Mouse (Mus musculus): Measurements from ENCODE around the gene Akap4. TPM values are rescaled to one million over a fixed set of nuclear protein-coding genes. Genes with fewer than 3 reads are reported as not detected.

Akap4 gene
- total RNA-seq (2021) = not detected

GRCm38 (mm10) chrX:7067219-7067618, at the start of gene Akap4:
Gene Akap4, plus strand, starts transcription at chrX:7067519.
- DNase-seq (ENCODE audit: extremely low spot score in 1 of 2, low spot score in 1 of 2) = no peak

DNA sequence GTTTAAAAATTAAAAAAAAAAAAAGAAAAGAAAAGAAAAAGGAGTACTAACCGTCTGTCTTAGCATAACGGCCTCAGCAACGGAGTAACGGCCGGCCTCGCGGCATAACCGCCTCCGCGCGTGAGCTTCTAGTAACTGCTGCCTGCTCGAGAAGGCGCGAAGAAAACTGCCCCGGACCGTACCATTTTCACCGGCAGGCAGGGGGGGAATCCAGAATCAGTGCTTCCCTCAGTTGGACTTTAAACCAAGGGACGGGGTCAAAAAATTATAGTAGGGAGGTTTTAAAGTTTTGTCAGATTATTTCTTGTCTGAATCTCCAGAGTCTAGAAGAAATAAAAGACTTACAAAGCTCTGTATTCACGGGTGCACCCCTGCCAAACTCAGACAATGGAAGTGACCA, 25.8 kb upstream of the Akap4 start, which contains the start of gene Ccnb3:
Gene Ccnb3 (minus strand): TSS at position 101 of the 400 bp plus-strand sequence.
- no peak for DNase-seq (ENCODE audit: extremely low spot score in 1 of 2, low spot score in 1 of 2)

GRCm38 (mm10) chrX:7057056-7057455, 10.3 kb upstream of the Akap4 start:
- DNase-seq (ENCODE audit: extremely low spot score in 1 of 2, low spot score in 1 of 2) = no peak

- DNase-seq (ENCODE audit: extremely low spot score in 1 of 2, low spot score in 1 of 2) = no peak
Observed at GRCm38 (mm10) chrX:7057634-7058033, 9.7 kb upstream of the Akap4 start.

GRCm38 (mm10) chrX:7064109-7064508, 3.2 kb upstream of the Akap4 start:
- no peak for DNase-seq (ENCODE audit: extremely low spot score in 1 of 2, low spot score in 1 of 2)

GRCm38 (mm10) chrX:7068002-7068401, 683 bp downstream of the Akap4 start:
- DNase-seq (ENCODE audit: extremely low spot score in 1 of 2, low spot score in 1 of 2) = no peak

DNA sequence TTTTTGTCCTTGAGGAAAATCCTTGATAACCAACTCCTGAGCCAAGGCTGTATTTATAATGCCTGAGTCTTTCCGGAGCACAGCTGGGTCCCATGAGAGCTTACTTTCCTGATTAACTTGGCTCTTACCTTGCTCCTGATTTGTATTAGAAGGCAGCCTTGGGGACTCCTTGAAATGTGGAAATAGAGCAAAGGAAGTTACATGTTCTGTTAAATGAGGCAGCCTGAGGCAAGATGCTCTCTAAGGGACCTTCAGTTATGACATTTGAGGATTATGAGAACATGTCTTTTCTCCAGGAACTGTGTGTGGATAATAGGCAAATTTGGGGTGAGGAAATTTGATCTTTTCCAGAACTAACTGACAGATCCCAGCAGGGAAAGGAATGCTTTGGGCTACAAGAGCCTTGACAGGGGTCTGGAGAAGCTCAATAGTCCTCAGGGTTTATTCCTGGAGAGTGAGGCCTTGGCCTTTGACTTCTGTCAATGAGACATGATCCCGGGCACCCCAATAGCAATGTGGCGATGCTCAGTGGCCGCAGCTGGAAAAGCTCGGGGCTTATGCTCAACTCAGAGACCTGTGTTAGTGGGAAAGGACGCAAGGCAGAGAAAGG, 12.6 kb downstream of the Akap4 start:
- DNase-seq (ENCODE audit: extremely low spot score in 1 of 2, low spot score in 1 of 2) = no peak

- no peak for DNase-seq (ENCODE audit: extremely low spot score in 1 of 2, low spot score in 1 of 2)
Observed at GRCm38 (mm10) chrX:7085878-7086277, 18.6 kb downstream of the Akap4 start.

DNA sequence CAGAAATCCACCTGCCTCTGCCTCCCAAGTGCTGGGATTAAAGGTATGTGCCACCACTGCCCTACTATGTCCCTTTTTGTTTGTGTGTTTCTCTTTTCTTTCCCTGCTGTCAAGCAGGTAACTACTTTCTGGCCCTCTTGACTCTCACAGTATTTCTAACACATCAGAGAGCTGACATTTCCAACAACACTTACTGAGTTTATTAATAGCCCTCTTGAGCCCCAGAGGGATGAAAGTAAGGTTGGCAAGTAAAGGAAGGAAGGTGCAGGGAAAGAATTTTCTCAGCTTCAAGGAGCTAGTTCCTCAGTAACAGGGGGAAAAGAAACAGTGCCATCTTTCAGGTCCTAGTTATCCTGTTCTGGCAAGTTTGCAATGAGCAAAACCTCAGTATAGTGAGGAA, 23.0 kb downstream of the Akap4 start:
- no peak for DNase-seq (ENCODE audit: extremely low spot score in 1 of 2, low spot score in 1 of 2)

- DNase-seq (ENCODE audit: extremely low spot score in 1 of 2, low spot score in 1 of 2) = no peak
Observed at GRCm38 (mm10) chrX:7102280-7102679, 35.0 kb downstream of the Akap4 start.

DNA sequence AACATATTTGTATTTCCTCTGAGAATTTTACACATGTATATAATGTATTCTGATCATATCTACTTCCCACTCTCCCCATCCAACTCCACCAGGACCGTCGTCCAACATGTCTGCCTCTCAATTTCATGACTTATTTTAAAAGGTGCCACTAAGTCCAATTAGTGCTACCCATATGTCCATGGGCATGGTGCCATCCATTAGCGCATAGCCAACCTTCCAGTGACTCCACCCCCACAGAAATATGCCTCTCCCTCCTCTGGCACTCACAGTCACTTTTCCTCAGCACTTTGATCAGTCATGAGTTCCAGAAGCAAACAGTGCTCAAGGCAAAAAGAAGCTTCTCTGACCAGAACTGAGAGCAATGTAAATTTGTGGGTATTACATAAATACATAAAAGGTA, 47.6 kb downstream of the Akap4 start:
- DNase-seq (ENCODE audit: extremely low spot score in 1 of 2, low spot score in 1 of 2) = no peak

DNA sequence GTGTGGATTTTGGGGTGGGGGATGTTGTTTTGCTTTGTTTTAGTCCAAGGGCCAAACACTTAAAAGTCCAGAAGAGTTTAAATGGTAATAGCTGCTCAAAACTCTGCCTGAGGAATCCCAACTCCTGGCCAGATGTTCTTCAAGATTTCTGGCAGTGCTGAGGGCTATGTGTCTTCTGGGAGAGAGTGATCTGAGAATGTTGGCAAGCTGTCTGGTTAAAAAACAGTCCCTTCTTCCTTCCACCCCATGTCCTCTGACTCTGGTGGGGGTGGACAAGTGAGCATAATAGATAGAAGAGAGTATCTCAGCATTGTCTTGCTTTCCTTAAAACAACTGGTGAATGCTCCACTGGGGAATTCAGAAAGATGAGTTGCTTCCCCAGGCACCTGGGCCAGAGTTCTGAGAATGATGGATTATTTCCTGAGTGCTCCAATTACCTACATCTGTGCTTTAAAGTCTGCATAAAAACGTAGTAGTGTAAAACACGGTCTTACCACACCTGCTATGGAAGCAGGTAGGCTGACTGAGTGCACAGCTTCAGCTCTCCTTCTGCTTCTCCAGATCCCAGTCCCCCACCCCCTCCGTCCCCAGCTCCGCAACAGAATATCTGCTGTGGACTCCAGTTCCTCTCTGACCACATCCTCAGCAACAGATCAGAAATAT, 54.4 kb downstream of the Akap4 start:
- no peak for DNase-seq (ENCODE audit: extremely low spot score in 1 of 2, low spot score in 1 of 2)

Other genes with a start within 250 kb of the Akap4 start
- gene Ccnb3, start 25.9 kb upstream of the Akap4 start, total RNA-seq (2021) = not detected